Mouse (Mus musculus) thymus, adult 2 months (tissue): ENCODE measurements at regions not wholly inside any gene's neighbourhood (a gene's known extent, or its start where the extent isn't known, plus 50 kb on each side); places are given as distances from the start of the nearest gene placed in this dataset.

Source experiments
- CTCF ChIP-seq: fragments of 200-500 bp; IDR thresholded peaks from 2 replicates; pipeline ENCODE4 v1.5.1; 2012; ENCODE audit warnings: mild to moderate bottlenecking, control low read depth, low read length, moderate library complexity, borderline replicate concordance; ENCODE audit not compliant: control insufficient read depth, poor library complexity, insufficient read depth; ENCODE audit errors: extremely low read depth
- POLR2A ChIP-seq: fragments of 200-500 bp; IDR thresholded peaks from 2 replicates; pipeline ENCODE4 v1.6.1; 2012; ENCODE audit warnings: mild to moderate bottlenecking, low read length, control low read depth, moderate library complexity; ENCODE audit not compliant: control insufficient read depth, poor library complexity, insufficient read depth; ENCODE audit errors: extremely low read depth

- no peak for TF ChIP-seq POLR2A
- no peak for TF ChIP-seq CTCF
These were observed 65.4 kb upstream of the Kif2a start for GRCm38 (mm10) chr13:107087355-107087754.
